Mouse (Mus musculus): ENCODE data around the gene Krt15. TPM values are rescaled to one million over a fixed set of nuclear protein-coding genes. Genes with fewer than 3 reads are reported as not detected.

Gene Krt15
- polyA plus RNA-seq, 1 experiment from 2014 or later: 1.0 TPM

GRCm38 (mm10) chr11:100138809-100139208 is 3.1 kb upstream of the Krt15 start:
- Histone ChIP-seq H3K4me3 (ENCODE audit: low read length) (no peak overlapping the region), H3K4me1 (ENCODE audit: control insufficient read depth, insufficient read depth, low read depth, low read length) (peaks cover 3% of the 10 kb centered on the region), H3K27me3 (replicated peaks; ENCODE audit: control insufficient read depth, insufficient read depth, low read length) (peaks cover under 1% of the 10 kb centered on the region; the same call in 1 of the 2 replicates), H3K9ac (ENCODE audit: low read depth, low read length) (no peak overlapping the region), H3K4me2 (ENCODE audit: low read length) (no peak overlapping the region), H3K27ac (ENCODE audit: low read depth, low read length) (no peak overlapping the region), H3K9me3 (ENCODE audit: control insufficient read depth, low read length) (no peaks in the 10 kb centered on the region), H3K36me3 (ENCODE audit: control insufficient read depth, insufficient read depth, low read length) (no peaks in the 10 kb centered on the region)
- ATAC-seq: no peak
- 66% methylated on average over 7 of the region's 7 CpGs for whole genome bisulfite sequencing

- Histone ChIP-seq H3K4me1 (ENCODE audit: control insufficient read depth, insufficient read depth, low read depth, low read length) (peaks cover 3% of the 10 kb centered on the region), H3K27me3 (replicated peaks; ENCODE audit: control insufficient read depth, insufficient read depth, low read length) (no peaks in the 10 kb centered on the region), H3K36me3 (ENCODE audit: control insufficient read depth, insufficient read depth, low read length) (no peaks in the 10 kb centered on the region), H3K27ac (ENCODE audit: low read depth, low read length) (no peak overlapping the region), H3K9ac (ENCODE audit: low read depth, low read length) (no peak overlapping the region), H3K4me3 (ENCODE audit: low read length) (no peak overlapping the region), H3K9me3 (ENCODE audit: control insufficient read depth, low read length) (no peaks in the 10 kb centered on the region), H3K4me2 (ENCODE audit: low read length) (no peak overlapping the region)
- ATAC-seq: no peak
- WGBS: 28% methylated on average over 5 of the region's 5 CpGs
These were observed 2.0 kb upstream of the Krt15 start for GRCm38 (mm10) chr11:100137693-100138092.

- Histone ChIP-seq H3K9ac (ENCODE audit: low read depth, low read length) (no peak overlapping the region), H3K9me3 (ENCODE audit: control insufficient read depth, low read length) (no peaks in the 10 kb centered on the region), H3K27ac (ENCODE audit: low read depth, low read length) (no peak overlapping the region), H3K4me3 (ENCODE audit: low read length) (no peak overlapping the region), H3K4me2 (ENCODE audit: low read length) (no peak overlapping the region), H3K27me3 (replicated peaks; ENCODE audit: control insufficient read depth, insufficient read depth, low read length) (no peaks in the 10 kb centered on the region), H3K4me1 (ENCODE audit: control insufficient read depth, insufficient read depth, low read depth, low read length) (peaks cover 3% of the 10 kb centered on the region), H3K36me3 (ENCODE audit: control insufficient read depth, insufficient read depth, low read length) (no peaks in the 10 kb centered on the region)
- no peak for ATAC-seq
- 39% methylated on average over 5 of the region's 5 CpGs for WGBS
These were observed 831 bp upstream of the Krt15 start for GRCm38 (mm10) chr11:100136559-100136958.

- Histone ChIP-seq H3K4me3 (ENCODE audit: low read length) (no peak overlapping the region), H3K4me2 (ENCODE audit: low read length) (no peak overlapping the region), H3K9me3 (ENCODE audit: control insufficient read depth, low read length) (no peaks in the 10 kb centered on the region), H3K36me3 (ENCODE audit: control insufficient read depth, insufficient read depth, low read length) (no peaks in the 10 kb centered on the region), H3K9ac (ENCODE audit: low read depth, low read length) (no peak overlapping the region), H3K27ac (ENCODE audit: low read depth, low read length) (no peak overlapping the region), H3K27me3 (replicated peaks; ENCODE audit: control insufficient read depth, insufficient read depth, low read length) (no peaks in the 10 kb centered on the region), H3K4me1 (ENCODE audit: control insufficient read depth, insufficient read depth, low read depth, low read length) (no peaks in the 10 kb centered on the region)
- no peak for ATAC-seq
- 79% methylated on average over 7 of the region's 7 CpGs for WGBS
These were observed 10.8 kb downstream of the Krt15 start for GRCm38 (mm10) chr11:100124901-100125300.

- whole genome bisulfite sequencing: 61% methylated on average over 3 of the region's 3 CpGs
- Histone ChIP-seq H3K4me3 (ENCODE audit: low read length) (no peak within 1 kb of the TSS), H3K4me1 (ENCODE audit: control insufficient read depth, insufficient read depth, low read depth, low read length) (no peaks in the 10 kb centered on the region)
These were observed 14.3 kb downstream of the Krt15 start, which contains the start of gene Krt13 for GRCm38 (mm10) chr11:100121466-100121865. Gene Krt13, minus strand, starts transcription at chr11:100121566.

GRCm38 (mm10) chr11:100120331-100120730 is 15.4 kb downstream of the Krt15 start:
- 90% methylated on average over 5 of the region's 5 CpGs for WGBS
- H3K9ac ChIP-seq (ENCODE audit: low read depth, low read length): no peak overlapping the region
- no peaks in the 10 kb centered on the region for H3K36me3 ChIP-seq (ENCODE audit: control insufficient read depth, insufficient read depth, low read length)

More at GRCm38 (mm10) chr11:100121466-100121865, 14.3 kb downstream of the Krt15 start, which contains the start of gene Krt13:
- Histone ChIP-seq H3K36me3 (ENCODE audit: control insufficient read depth, insufficient read depth, low read length) (no peaks in the 10 kb centered on the region), H3K9me3 (ENCODE audit: control insufficient read depth, low read length) (no peaks in the 10 kb centered on the region), H3K27ac (ENCODE audit: low read depth, low read length) (no peak within 1 kb of the TSS), H3K9ac (ENCODE audit: low read depth, low read length) (no peak within 1 kb of the TSS), H3K4me2 (ENCODE audit: low read length) (no peak within 1 kb of the TSS), H3K27me3 (replicated peaks; ENCODE audit: control insufficient read depth, insufficient read depth, low read length) (no peaks in the 10 kb centered on the region)
- ATAC-seq: no peak

GRCm38 (mm10) chr11:100113742-100114029 is 22.0 kb downstream of the Krt15 start:
- Histone ChIP-seq H3K4me1 (ENCODE audit: control insufficient read depth, insufficient read depth, low read depth, low read length) (no peaks in the 10 kb centered on the region), H3K27ac (ENCODE audit: low read depth, low read length) (no peak overlapping the region), H3K4me2 (ENCODE audit: low read length) (no peak overlapping the region), H3K27me3 (replicated peaks; ENCODE audit: control insufficient read depth, insufficient read depth, low read length) (no peaks in the 10 kb centered on the region), H3K36me3 (ENCODE audit: control insufficient read depth, insufficient read depth, low read length) (no peaks in the 10 kb centered on the region), H3K9ac (ENCODE audit: low read depth, low read length) (no peak overlapping the region), H3K4me3 (ENCODE audit: low read length) (no peak overlapping the region), H3K9me3 (ENCODE audit: control insufficient read depth, low read length) (no peaks in the 10 kb centered on the region)
- no peak for ATAC-seq
- WGBS: 80% methylated on average over 2 of the region's 2 CpGs

More at GRCm38 (mm10) chr11:100120331-100120730, 15.4 kb downstream of the Krt15 start:
- H3K4me1 ChIP-seq (ENCODE audit: control insufficient read depth, insufficient read depth, low read depth, low read length): no peaks in the 10 kb centered on the region
- ATAC-seq: no peak
- H3K27ac ChIP-seq (ENCODE audit: low read depth, low read length): no peak overlapping the region
- no peaks in the 10 kb centered on the region for H3K27me3 ChIP-seq (replicated peaks; ENCODE audit: control insufficient read depth, insufficient read depth, low read length)
- no peaks in the 10 kb centered on the region for H3K9me3 ChIP-seq (ENCODE audit: control insufficient read depth, low read length)
- no peak overlapping the region for H3K4me3 ChIP-seq (ENCODE audit: low read length)
- H3K4me2 ChIP-seq (ENCODE audit: low read length): no peak overlapping the region

- H3K4me1 ChIP-seq (ENCODE audit: control insufficient read depth, insufficient read depth, low read depth, low read length): no peaks in the 10 kb centered on the region
- ATAC-seq: no peak
- no peak overlapping the region for H3K4me2 ChIP-seq (ENCODE audit: low read length)
- H3K4me3 ChIP-seq (ENCODE audit: low read length): no peak overlapping the region
- H3K36me3 ChIP-seq (ENCODE audit: control insufficient read depth, insufficient read depth, low read length): no peaks in the 10 kb centered on the region
- no peak overlapping the region for H3K27ac ChIP-seq (ENCODE audit: low read depth, low read length)
- H3K9ac ChIP-seq (ENCODE audit: low read depth, low read length): no peak overlapping the region
- no peaks in the 10 kb centered on the region for H3K9me3 ChIP-seq (ENCODE audit: control insufficient read depth, low read length)
- 84% methylated on average over 11 of the region's 11 CpGs for whole genome bisulfite sequencing
- no peaks in the 10 kb centered on the region for H3K27me3 ChIP-seq (replicated peaks; ENCODE audit: control insufficient read depth, insufficient read depth, low read length)
These were observed 22.6 kb downstream of the Krt15 start for GRCm38 (mm10) chr11:100112935-100113741.

GRCm38 (mm10) chr11:100105576-100106122 is 30.1 kb downstream of the Krt15 start, which contains the start of gene Krt36:
Gene Krt36, minus strand, starts transcription at chr11:100105626.
- Histone ChIP-seq H3K4me2 (ENCODE audit: low read length) (no peak within 1 kb of the TSS), H3K36me3 (ENCODE audit: control insufficient read depth, insufficient read depth, low read length) (no peaks in the 10 kb centered on the region), H3K27ac (ENCODE audit: low read depth, low read length) (no peak within 1 kb of the TSS), H3K9me3 (ENCODE audit: control insufficient read depth, low read length) (no peaks in the 10 kb centered on the region), H3K9ac (ENCODE audit: low read depth, low read length) (no peak within 1 kb of the TSS), H3K4me1 (ENCODE audit: control insufficient read depth, insufficient read depth, low read depth, low read length) (no peaks in the 10 kb centered on the region), H3K4me3 (ENCODE audit: low read length) (no peak within 1 kb of the TSS), H3K27me3 (replicated peaks; ENCODE audit: control insufficient read depth, insufficient read depth, low read length) (no peaks in the 10 kb centered on the region)
- no peak for ATAC-seq
- 88% methylated on average over 6 of the region's 6 CpGs for WGBS
